Mouse (Mus musculus) thymus, adult 2 months (tissue): Measurements from ENCODE around the gene Ube2j2.

Experiments
- CTCF ChIP-seq: fragments of 200-500 bp; IDR thresholded peaks from 2 replicates; pipeline ENCODE4 v1.5.1; 2012; ENCODE audit warnings: mild to moderate bottlenecking, control low read depth, low read length, moderate library complexity, borderline replicate concordance; ENCODE audit not compliant: control insufficient read depth, poor library complexity, insufficient read depth; ENCODE audit errors: extremely low read depth
- POLR2A ChIP-seq: fragments of 200-500 bp; IDR thresholded peaks from 2 replicates; pipeline ENCODE4 v1.6.1; 2012; ENCODE audit warnings: mild to moderate bottlenecking, low read length, control low read depth, moderate library complexity; ENCODE audit not compliant: control insufficient read depth, poor library complexity, insufficient read depth; ENCODE audit errors: extremely low read depth

DNA sequence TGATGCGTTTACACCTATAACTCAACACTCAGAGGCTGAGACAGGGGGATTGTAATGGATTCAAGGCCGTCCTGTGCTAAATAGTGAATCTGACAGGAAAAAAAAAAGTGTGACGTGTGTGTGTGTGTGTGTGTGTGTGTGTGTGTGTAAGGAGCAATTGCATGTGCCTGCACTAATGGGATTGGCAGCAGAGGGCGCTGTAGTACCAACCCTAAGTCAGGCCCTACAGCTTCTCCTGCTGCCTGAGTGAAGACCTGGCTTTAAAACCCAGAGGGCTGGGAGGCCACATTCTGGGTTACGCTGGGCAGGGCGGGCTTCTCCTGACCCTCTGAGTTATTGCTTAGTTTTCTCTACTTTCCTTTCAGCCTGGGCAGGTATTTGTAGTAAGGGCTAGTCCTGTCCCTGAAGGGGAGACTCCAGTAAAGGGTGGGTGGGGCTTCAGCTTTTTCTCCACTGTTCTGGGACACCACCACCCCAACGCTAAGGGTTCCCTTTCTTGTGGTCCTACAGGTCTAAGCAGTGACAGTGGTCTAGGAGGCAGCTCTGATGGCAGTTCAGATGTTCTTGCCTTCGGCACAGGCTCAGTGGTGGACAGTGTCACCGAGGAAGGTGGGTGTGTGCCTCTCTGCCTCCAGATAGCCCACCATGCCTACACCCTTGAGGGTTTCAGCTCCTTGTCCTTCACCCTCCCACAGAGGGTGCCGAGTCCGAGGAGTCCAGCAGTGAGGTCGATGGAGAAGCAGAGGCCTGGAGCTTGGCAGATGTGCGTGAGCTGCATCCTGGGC, 39.1 kb upstream of the Ube2j2 start:
- TF ChIP-seq CTCF, result no peak
- no peak for TF ChIP-seq POLR2A
